Comparison of ENCODE assay signal across 29 mouse cellular contexts in genomic region chr2:166165396-166165795, GRCm38 (mm10). TPM values are rescaled to one million over a fixed set of nuclear protein-coding genes. Genes with fewer than 3 reads are reported as not detected.
DNase-seq lines count a peak whose midpoint lies in the region; ATAC-seq lines count a peak whose summit lies in the region.
"Had no signal": no experiment of that assay in that cellular context is flagged by ENCODE, and none has a peak within 500 bp of the region (broad histone marks: within the 10 kb centered on the region; RNA-seq: fewer than 3 reads in every experiment).

No protein-coding gene starts in this region.

- no peak overlapping the region for H3K4me3 ChIP-seq in embryonic facial prominence, embryonic 13.5 days
- H3K4me3 ChIP-seq in embryonic facial prominence, embryonic 10.5 days: no peak overlapping the region
- no peak overlapping the region for H3K4me3 ChIP-seq in neural tube, embryonic 14.5 days (ENCODE audit: low read depth, low read length)
- H3K4me3 ChIP-seq in limb, embryonic 10.5 days: no peak overlapping the region
- H3K4me3 ChIP-seq in midbrain, embryonic 10.5 days: no peak overlapping the region
- H3K4me3 ChIP-seq: heart, embryonic 10.5 days; heart, embryonic 15.5 days; hindbrain, embryonic 12.5 days; intestine, embryonic 15.5 days; liver, embryonic 13.5 days; neural tube, embryonic 12.5 days; stomach, embryonic 15.5 days had no signal

- H3K4me2 ChIP-seq in embryonic facial prominence, embryonic 13.5 days: no peak overlapping the region
- no peak overlapping the region for H3K4me2 ChIP-seq in neural tube, embryonic 14.5 days (ENCODE audit: low read depth, low read length)
- H3K4me2 ChIP-seq: heart, embryonic 15.5 days; hindbrain, embryonic 12.5 days; intestine, embryonic 15.5 days; liver, embryonic 13.5 days; neural tube, embryonic 12.5 days; stomach, embryonic 15.5 days had no signal

- no peaks in the 10 kb centered on the region for H3K27me3 ChIP-seq in embryonic facial prominence, embryonic 13.5 days
- H3K27me3 ChIP-seq in embryonic facial prominence, embryonic 10.5 days (replicated peaks; ENCODE audit: low read depth, poor library complexity, severe bottlenecking): peaks cover 43% of the 10 kb centered on the region; the same call in 1 of the 2 replicates
- H3K27me3 ChIP-seq in neural tube, embryonic 14.5 days (ENCODE audit: control insufficient read depth, insufficient read depth, low read length): no peaks in the 10 kb centered on the region
- no peaks in the 10 kb centered on the region for H3K27me3 ChIP-seq in limb, embryonic 10.5 days (ENCODE audit: low read depth, poor library complexity, severe bottlenecking)
- peaks cover 59% of the 10 kb centered on the region for H3K27me3 ChIP-seq in midbrain, embryonic 10.5 days (ENCODE audit: low read depth, poor library complexity, severe bottlenecking)
- H3K27me3 ChIP-seq: intestine, embryonic 15.5 days; liver, embryonic 13.5 days; stomach, embryonic 15.5 days had no signal

- peaks cover 61% of the 10 kb centered on the region for H3K4me1 ChIP-seq in embryonic facial prominence, embryonic 13.5 days
- peaks cover 58% of the 10 kb centered on the region for H3K4me1 ChIP-seq in embryonic facial prominence, embryonic 10.5 days
- H3K4me1 ChIP-seq in neural tube, embryonic 14.5 days (ENCODE audit: control insufficient read depth, insufficient read depth, low read length): peaks cover 5% of the 10 kb centered on the region; the same call in 1 of the 2 replicates
- H3K4me1 ChIP-seq in limb, embryonic 10.5 days: peaks cover 69% of the 10 kb centered on the region
- peaks cover 41% of the 10 kb centered on the region for H3K4me1 ChIP-seq in midbrain, embryonic 10.5 days
- H3K4me1 ChIP-seq: liver, embryonic 13.5 days had no signal

- ATAC-seq in embryonic facial prominence, embryonic 13.5 days (ENCODE audit: insufficient number of reproducible peaks, insufficient read depth, low FRiP score, low TSS enrichment, low read depth): no peak
- ATAC-seq in neural tube, embryonic 14.5 days (ENCODE audit: low read depth): 0 out of 2 replicates have a peak, but pooled peaks have one; percentile 17
- ATAC-seq: hindbrain, postnatal 0 days; intestine, embryonic 15.5 days; midbrain, embryonic 16.5 days had no signal

- H3K36me3 ChIP-seq in embryonic facial prominence, embryonic 13.5 days: no peaks in the 10 kb centered on the region
- H3K36me3 ChIP-seq in embryonic facial prominence, embryonic 10.5 days (replicated peaks): no peaks in the 10 kb centered on the region
- no peaks in the 10 kb centered on the region for H3K36me3 ChIP-seq in neural tube, embryonic 14.5 days (ENCODE audit: control insufficient read depth, insufficient read depth, low read length)
- no peaks in the 10 kb centered on the region for H3K36me3 ChIP-seq in limb, embryonic 10.5 days
- no peaks in the 10 kb centered on the region for H3K36me3 ChIP-seq in midbrain, embryonic 10.5 days
- H3K36me3 ChIP-seq: heart, embryonic 10.5 days; heart, embryonic 15.5 days; hindbrain, embryonic 12.5 days; intestine, embryonic 15.5 days; liver, embryonic 13.5 days; neural tube, embryonic 12.5 days; stomach, embryonic 15.5 days had no signal

- 53% methylated on average over 7 of the region's 7 CpGs for WGBS in embryonic facial prominence, embryonic 13.5 days
- WGBS in embryonic facial prominence, embryonic 10.5 days: 84% methylated on average over 7 of the region's 7 CpGs
- 36% methylated on average over 7 of the region's 7 CpGs for WGBS in neural tube, embryonic 14.5 days
- 88% methylated on average over 7 of the region's 7 CpGs for WGBS in limb, embryonic 10.5 days
- WGBS in midbrain, embryonic 10.5 days: 84% methylated on average over 7 of the region's 7 CpGs

- H3K9me3 ChIP-seq in embryonic facial prominence, embryonic 13.5 days: no peaks in the 10 kb centered on the region
- H3K9me3 ChIP-seq in embryonic facial prominence, embryonic 10.5 days: no peaks in the 10 kb centered on the region
- no peaks in the 10 kb centered on the region for H3K9me3 ChIP-seq in neural tube, embryonic 14.5 days (ENCODE audit: control insufficient read depth, low read length)
- H3K9me3 ChIP-seq in limb, embryonic 10.5 days (replicated peaks): no peaks in the 10 kb centered on the region
- H3K9me3 ChIP-seq in midbrain, embryonic 10.5 days (replicated peaks): no peaks in the 10 kb centered on the region
- H3K9me3 ChIP-seq: heart, embryonic 10.5 days; heart, embryonic 15.5 days; hindbrain, embryonic 12.5 days; intestine, embryonic 15.5 days; liver, embryonic 13.5 days; neural tube, embryonic 12.5 days; stomach, embryonic 15.5 days had no signal

- no peak overlapping the region for H3K9ac ChIP-seq in embryonic facial prominence, embryonic 13.5 days
- no peak overlapping the region for H3K9ac ChIP-seq in neural tube, embryonic 14.5 days (replicated peaks; ENCODE audit: low read depth, low read length)
- H3K9ac ChIP-seq: heart, embryonic 15.5 days; hindbrain, embryonic 12.5 days; intestine, embryonic 15.5 days; liver, embryonic 13.5 days; neural tube, embryonic 12.5 days; stomach, embryonic 15.5 days had no signal

- DNase-seq in embryonic facial prominence, embryonic 10.5 days (ENCODE audit: low spot score): no peak
- no peak for DNase-seq in neural tube, embryonic 10.5 days (ENCODE audit: extremely low spot score, low spot score)
- no peak for DNase-seq in limb, embryonic 10.5 days (ENCODE audit: low spot score)
- DNase-seq in midbrain, embryonic 10.5 days (ENCODE audit: low spot score): no peak
- no peak for DNase-seq in MN1 (ENCODE audit: low spot score)
- DNase-seq: adrenal gland, postnatal 14 days; cerebellum, adult 18-20 months; cerebellum, postnatal 10 days; gastrocnemius, postnatal 25 days; heart, adult 11 months; heart, postnatal 36 days; kidney, adult 2 months; layer of hippocampus, postnatal 36 days; liver, embryonic 13.5 days; lung, adult 2 months; lung, postnatal 10 days; thymus, postnatal 14 days had no signal

- peak overlapping the region; percentile 51; the same call in 1 of the 2 replicates for H3K27ac ChIP-seq in embryonic facial prominence, embryonic 13.5 days
- no peak overlapping the region for H3K27ac ChIP-seq in embryonic facial prominence, embryonic 10.5 days (replicated peaks)
- H3K27ac ChIP-seq in neural tube, embryonic 14.5 days (ENCODE audit: low read depth, low read length): no peak overlapping the region
- H3K27ac ChIP-seq in limb, embryonic 10.5 days: peak overlapping the region; percentile 43; the same call in 1 of the 2 replicates
- H3K27ac ChIP-seq in midbrain, embryonic 10.5 days (replicated peaks): no peak overlapping the region
- H3K27ac ChIP-seq: heart, embryonic 15.5 days; hindbrain, embryonic 12.5 days; hindbrain, postnatal 0 days; intestine, embryonic 15.5 days; kidney, postnatal 0 days; liver, embryonic 13.5 days; macrophage; neural tube, embryonic 12.5 days; stomach, embryonic 15.5 days had no signal

RNA-seq across cellular contexts. Expression of gene Sulf2, which starts 9.9 kb away (rescaled TPM):
- 127 and 143 TPM in 2 replicates for polyA plus RNA-seq in embryonic facial prominence, embryonic 13.5 days (2015; fragmentation: Nextera tagmentation; extraction: Ambion mirVana)
- 115 and 131 TPM in 2 replicates for polyA plus RNA-seq in embryonic facial prominence, embryonic 10.5 days (2016; fragmentation: Nextera tagmentation; extraction: Ambion mirVana)
- polyA plus RNA-seq in neural tube, embryonic 14.5 days (2014; fragmentation: Nextera tagmentation; extraction: Ambion mirVana): 134 and 141 TPM in 2 replicates
- polyA plus RNA-seq in limb, embryonic 10.5 days (2016; fragmentation: Nextera tagmentation; extraction: Ambion mirVana): 157 and 188 TPM in 2 replicates
- polyA plus RNA-seq in midbrain, embryonic 10.5 days (2016; fragmentation: Nextera tagmentation; extraction: Ambion mirVana): 62.5 and 74.5 TPM in 2 replicates

Comparison
In these comparisons a context has a peak if more than half of its experiments do, and no peak if none do; other contexts are left out.
1. H3K27ac ChIP-seq: peak in embryonic facial prominence, embryonic 13.5 days (single experiment) and limb, embryonic 10.5 days (single experiment); none in embryonic facial prominence, embryonic 10.5 days (single experiment), neural tube, embryonic 14.5 days (single experiment) and midbrain, embryonic 10.5 days (single experiment).